Mouse (Mus musculus) layer of hippocampus, postnatal 10 days (tissue): ENCODE results near the gene Ugt3a2. TPM values are rescaled to one million over a fixed set of nuclear protein-coding genes. Genes with fewer than 3 reads are reported as not detected.

Source experiments
- DNase-seq, 2 experiments: peaks; one replicate each; pipeline ENCODE4 v3.0.0; 2021; ENCODE audit warnings: low spot score in 2 of 2
- long read RNA-seq: library from polyadenylated mRNA; stranded (forward); transcript quantifications from one replicate; pipeline ENCODE4 v2.0.0, GENCODE M21; 2023
- total RNA-seq, 2 experiments: library from RNA; stranded (reverse); gene quantifications; 2 replicates each; pipeline ENCODE4 v1.2.3; 2021

The Ugt3a2 gene
- total RNA-seq = not detected
- long read RNA-seq = 0 reads

GRCm38 (mm10) chr15:9335341-9335740, at the start of gene Ugt3a2:
Ugt3a2 (plus strand) TSS chr15:9335550.
- no peak for DNase-seq

DNA sequence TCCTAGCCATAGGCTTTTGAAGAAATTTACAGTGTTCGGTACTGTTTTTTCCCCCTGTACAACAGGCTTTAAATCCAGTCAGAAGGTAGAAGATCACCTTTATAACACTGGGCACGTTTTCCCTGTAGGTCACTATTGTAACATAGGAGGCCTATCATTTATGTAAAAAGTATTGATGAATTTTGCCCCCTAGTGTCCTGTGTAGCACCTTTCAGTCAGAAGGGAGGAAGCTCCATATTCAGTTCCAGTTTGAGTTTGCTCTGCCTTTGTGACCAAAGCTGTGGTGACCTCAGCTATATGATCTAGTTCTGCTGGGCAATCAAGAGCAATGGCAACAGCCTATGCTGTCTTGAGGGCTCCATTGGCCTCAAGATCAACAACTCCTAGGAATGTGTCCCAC, 45.7 kb upstream of the Ugt3a2 start:
- no peak for DNase-seq

DNA sequence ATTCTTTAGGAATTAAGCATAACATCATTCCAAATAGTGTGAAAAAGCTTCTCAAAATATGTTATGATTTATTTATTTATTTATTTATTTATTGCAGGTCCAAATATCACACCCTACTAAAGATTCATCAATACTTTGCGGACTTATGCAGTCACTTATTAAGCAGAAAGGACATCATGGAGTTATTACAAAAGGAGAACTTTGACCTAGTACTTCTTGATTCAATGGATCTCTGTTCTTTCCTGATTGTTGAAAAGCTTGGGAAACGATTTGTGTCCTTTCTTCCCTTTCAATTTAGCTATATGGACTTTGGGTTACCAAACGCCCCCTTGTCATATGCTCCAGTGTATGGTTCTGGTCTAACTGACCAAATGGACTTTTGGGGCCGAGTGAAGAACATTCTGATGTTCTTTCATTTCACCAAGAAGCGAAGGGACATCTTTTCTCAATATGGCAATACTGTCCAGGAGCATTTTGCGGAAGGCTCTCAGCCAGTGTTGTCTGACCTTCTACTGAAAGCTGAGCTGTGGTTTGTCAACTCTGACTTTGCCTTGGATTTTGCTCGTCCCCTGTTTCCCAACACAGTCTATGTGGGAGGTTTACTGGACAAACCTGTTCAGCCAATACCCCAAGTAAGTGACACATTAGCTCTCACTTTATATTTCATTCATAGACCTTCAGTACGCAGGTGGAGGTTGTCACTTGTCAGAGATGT, 29.2 kb upstream of the Ugt3a2 start:
- DNase-seq = no peak

DNA sequence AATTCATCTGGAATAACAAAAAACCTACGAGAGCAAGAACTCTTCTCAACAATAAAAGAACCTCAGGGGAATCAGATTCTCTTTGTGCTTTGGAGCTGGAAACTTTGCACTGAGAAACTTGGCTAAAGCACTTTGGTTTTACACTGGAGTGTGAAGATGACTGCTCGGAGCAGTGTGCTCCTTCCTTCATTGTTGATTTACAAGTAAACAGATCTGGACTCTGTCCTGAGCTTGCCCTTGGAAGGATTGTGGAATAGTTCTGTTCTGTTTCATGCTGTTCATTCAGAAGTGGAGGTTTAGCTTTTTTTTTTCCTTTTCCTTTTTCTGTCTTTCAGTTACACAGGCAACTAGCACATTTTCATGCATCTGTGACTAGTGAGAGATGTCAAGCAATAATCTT, 754 bp upstream of the Ugt3a2 start:
- no peak for DNase-seq

DNA sequence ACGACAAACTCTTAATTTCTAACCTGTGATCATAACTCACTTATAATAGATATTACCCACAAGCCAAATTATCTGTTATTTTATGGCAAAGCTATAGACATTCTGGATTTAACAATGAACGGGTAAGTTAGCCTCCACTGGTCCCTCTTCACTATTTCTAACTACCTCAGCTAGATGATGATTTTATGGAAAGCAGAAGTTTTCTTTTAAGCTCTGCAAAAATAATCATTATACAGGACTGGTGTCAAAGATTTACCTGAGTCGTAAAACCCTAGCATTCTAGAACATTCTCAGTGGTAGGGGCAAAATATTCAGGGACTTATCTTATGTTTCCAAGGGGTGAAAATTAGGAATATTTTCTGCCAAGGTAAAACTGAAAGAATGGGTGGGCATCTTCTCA, 1.3 kb downstream of the Ugt3a2 start:
- no peak for DNase-seq

DNA sequence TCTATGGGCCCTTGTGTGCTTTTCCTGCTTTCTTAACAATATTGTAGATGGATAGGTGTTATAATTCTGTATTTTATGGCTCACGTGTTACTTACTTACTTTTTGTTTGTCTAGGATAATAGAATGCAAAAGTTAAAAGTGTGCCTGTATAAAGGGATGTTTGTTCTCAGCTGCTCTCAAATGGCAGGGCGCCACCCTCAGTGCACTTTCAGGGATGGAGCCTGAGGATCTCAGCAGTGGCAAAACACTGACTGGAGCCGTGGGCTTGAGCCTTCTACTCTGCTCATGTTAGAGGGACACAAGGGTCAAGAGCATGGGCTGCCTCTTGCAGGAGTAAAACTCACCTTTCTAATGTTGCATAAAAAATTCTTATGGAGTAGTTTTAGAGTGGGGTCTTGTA, 1.7 kb downstream of the Ugt3a2 start:
- no peak for DNase-seq

DNA sequence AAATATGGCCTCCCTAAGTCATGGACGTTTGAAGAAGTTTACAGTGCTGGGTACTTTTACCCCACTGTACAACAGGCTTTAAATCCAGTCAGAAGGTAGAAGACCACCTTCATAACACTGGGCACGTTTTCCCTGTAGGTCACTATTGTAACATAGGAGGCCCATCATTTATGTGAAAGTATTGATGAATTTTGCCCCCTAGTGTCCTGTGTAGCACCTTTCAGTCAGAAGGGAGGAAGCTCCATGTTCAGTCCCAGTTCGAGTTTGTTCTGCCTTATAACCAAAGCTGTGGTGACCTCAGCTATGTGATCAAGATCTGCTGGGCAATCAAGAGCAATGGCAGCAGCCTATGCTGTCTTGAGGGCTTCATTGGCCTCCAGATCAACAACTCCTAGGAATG, 13.4 kb downstream of the Ugt3a2 start:
- no peak for DNase-seq

DNA sequence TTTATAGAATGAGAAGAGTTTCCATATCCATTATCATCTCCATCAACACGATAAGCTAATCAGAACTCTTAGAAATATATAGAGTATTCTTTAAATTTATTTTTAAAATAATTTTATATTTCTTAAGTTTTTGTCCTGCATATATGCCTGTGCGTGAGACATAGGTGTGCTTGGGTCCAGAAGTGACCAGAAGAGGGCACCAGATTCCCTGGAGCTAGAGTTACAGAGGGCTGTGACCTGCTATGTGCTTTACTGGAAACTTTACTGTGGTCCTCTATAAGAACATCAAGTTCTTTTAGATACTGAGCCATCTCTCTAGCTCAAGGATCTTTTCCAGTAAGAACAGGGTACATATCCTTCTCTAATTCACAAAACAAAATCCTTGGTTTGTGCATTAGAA, 27.5 kb downstream of the Ugt3a2 start:
- DNase-seq = no peak

DNA sequence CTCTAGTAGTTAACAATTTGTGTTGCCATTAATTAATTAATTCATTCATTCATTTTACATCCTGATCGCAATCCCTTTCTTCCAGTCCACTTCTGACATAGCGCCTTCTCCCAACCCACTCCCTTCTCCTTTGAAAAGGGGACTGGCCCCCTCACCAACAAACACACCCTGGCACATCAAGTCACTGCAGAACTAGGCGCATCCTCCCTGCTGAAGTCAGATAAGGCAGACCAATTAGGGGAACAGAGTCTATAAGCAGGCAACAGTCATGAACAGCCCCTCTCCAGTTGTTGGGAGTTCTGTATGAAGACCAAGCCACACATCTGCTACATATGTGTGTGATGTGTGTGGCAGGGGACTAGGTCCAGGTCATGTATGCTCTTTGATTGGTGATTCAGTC, 33.4 kb downstream of the Ugt3a2 start:
- no peak for DNase-seq

DNA sequence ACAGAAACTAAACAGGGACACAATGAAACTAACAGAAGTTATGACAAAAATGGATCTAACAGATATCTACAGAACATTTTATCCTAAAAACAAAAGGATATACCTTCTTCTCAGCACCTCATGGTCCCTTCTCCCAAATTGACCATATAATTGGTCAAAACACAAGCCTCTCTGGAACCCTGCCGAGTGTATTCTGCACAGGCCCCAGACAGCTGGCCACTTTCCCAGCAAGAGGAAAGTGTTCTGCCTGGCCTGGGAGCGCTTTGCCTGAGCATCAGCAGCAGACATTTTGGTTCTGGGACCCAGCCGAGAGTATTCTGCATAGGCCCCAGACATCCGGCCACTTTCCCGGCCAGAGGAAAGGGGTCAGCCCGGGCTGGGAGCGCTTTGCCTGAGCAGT, 40.9 kb downstream of the Ugt3a2 start:
- DNase-seq = no peak

DNA sequence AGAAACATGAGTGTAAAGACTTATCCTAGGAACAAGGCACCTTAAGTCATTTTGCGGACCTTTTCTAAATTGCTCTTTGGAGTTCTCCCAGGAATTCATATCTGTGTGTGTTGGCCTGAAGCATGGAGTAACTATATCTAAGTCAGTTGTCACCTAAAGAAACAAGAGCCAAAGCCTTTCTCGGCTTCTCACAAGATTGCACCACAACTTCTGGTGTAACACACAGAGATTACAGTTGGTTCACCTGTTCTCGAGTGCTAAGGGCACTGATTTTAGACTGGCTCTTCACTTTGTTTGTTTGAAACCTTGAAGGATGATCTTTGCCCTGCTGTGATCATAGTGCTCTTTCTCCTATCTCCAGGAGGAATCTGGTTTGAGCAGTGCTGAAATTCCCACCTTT, 74.1 kb downstream of the Ugt3a2 start:
- DNase-seq = no peak

Other genes with a start within 250 kb of the Ugt3a2 start
- 10 to 100 TPM; 55.0 to 58.0 TPM for gene Lmbrd2, start 195.0 kb upstream of the Ugt3a2 start, total RNA-seq
- 1 to 10 TPM; 7.2 to 7.5 TPM for gene Skp2, start 180.1 kb upstream of the Ugt3a2 start, total RNA-seq
- gene Ugt3a1, start 58.7 kb upstream of the Ugt3a2 start, total RNA-seq = not detected
- gene Capsl, start 100.5 kb downstream of the Ugt3a2 start, total RNA-seq = 1 to 10 TPM; 5.3 to 5.4 TPM
- under 1 TPM; 0.18 to 0.43 TPM for gene Il7r, start 194.6 kb downstream of the Ugt3a2 start, total RNA-seq